Mouse (Mus musculus) small intestine, adult 2 months (tissue): ENCODE measurements around the gene Ubqlnl. TPM values are rescaled to one million over a fixed set of nuclear protein-coding genes. Genes with fewer than 3 reads are reported as not detected.

ENCODE experiments used
- H3K27ac ChIP-seq: fragments of 200-500 bp; 2 replicates; pipeline ENCODE4 v1.5.1; 2012; ENCODE audit warnings: low read depth, low read length, control low read depth, inconsistent platforms; ENCODE audit not compliant: insufficient read depth
- H3K27me3 ChIP-seq: fragments of 200-500 bp; 2 replicates; pipeline ENCODE4 v1.6.1; 2012; ENCODE audit warnings: mild to moderate bottlenecking, moderate library complexity, low read length, inconsistent platforms; ENCODE audit not compliant: control insufficient read depth, insufficient read depth
- H3K36me3 ChIP-seq: fragments of 200-500 bp; 2 replicates; pipeline ENCODE4 v1.6.1; 2012; ENCODE audit warnings: mild to moderate bottlenecking, low read length, control low read depth, inconsistent platforms; ENCODE audit not compliant: control insufficient read depth, insufficient read depth
- H3K4me1 ChIP-seq: fragments of 200-500 bp; 2 replicates; pipeline ENCODE4 v1.6.1; 2012; ENCODE audit warnings: low read length, inconsistent platforms, mixed read lengths; ENCODE audit not compliant: control insufficient read depth, insufficient read depth, insufficient read length
- H3K4me3 ChIP-seq: fragments of 200-500 bp; 2 replicates; pipeline ENCODE4 v1.5.1; 2012; ENCODE audit warnings: low read depth, mild to moderate bottlenecking, control low read depth, inconsistent platforms, low read length, moderate library complexity
- CTCF ChIP-seq: fragments of 200-500 bp; IDR thresholded peaks from 2 replicates; pipeline ENCODE4 v1.5.1; 2012; ENCODE audit warnings: low read depth, mild to moderate bottlenecking, control low read depth, inconsistent platforms, low read length, moderate library complexity, mixed read lengths; ENCODE audit not compliant: insufficient replicate concordance, insufficient read length; ENCODE audit errors: extremely low read depth
- POLR2A ChIP-seq: fragments of 200-500 bp; IDR thresholded peaks from 2 replicates; pipeline ENCODE4 v1.6.1; 2012; ENCODE audit warnings: low read depth, mild to moderate bottlenecking, control low read depth, inconsistent platforms, low read length, moderate library complexity
- WGBS: fragments of 180-500 bp; shearing (Covaris S2); methylation state at CpG from one replicate; pipeline ENCODE4 v1.1.7; 2018; 5-methylcytosine and 5-hydroxymethylcytosine counted together
- polyA plus RNA-seq: library from polyadenylated mRNA; depleted of rRNA; stranded (reverse); fragments of >200 nt; gene quantifications from 2 replicates; pipeline ENCODE4 v1.2.3, GENCODE M21; 2012; rRNA removed

The Ubqlnl gene
- polyA plus RNA-seq = not detected in 2 replicates

DNA sequence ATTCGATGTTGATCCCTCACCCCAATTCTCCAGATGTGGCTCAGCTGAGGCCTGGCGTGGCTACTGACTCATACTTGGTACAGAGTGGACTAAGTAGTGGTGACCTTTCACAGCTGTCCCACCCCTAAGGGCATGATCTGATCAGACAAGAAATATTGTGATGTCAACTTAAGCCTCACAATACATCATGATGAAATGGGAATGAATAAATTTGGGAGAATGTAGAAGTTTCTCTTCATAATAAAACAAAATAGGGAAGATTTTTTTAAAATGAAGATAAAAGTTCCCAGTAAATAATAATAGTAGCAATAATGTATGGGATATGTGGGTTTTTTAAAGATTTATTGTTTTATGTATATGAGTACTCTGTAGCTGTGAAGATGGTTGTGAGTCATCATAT lies at the start of gene Ubqlnl:
Gene Ubqlnl, minus strand, starts transcription at position 101 of the 400 bp plus-strand sequence.
- no peaks in the 10 kb centered on the region for H3K36me3 ChIP-seq
- no peak for TF ChIP-seq POLR2A
- no peak for TF ChIP-seq CTCF
- no peak within 1 kb of the TSS for H3K27ac ChIP-seq
- no peaks in the 10 kb centered on the region for H3K4me1 ChIP-seq
- 86% methylated on average over 2 of the region's 2 CpGs for WGBS
- no peak within 1 kb of the TSS for H3K4me3 ChIP-seq
- H3K27me3 ChIP-seq = no peaks in the 10 kb centered on the region

DNA sequence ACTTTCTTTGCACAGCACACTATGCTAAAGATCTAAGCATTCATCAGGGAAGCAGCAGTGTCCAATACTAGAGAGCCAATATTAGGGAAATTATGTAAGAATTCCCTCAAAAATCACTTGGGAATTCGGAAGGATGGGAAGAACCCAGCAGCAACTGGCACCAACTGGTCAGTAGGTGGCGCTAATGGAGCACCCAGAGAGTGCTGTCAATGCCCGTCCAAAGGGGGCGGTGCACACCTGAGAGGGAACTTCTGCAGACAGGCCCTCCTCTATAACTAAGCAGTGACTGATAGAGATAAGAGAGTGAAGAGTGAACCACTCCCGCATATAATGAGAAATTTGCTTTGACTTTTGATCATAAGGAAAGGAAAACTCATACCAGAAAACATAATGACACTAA lies 49.5 kb upstream of the Ubqlnl start:
- 1% methylated on average over 5 of the region's 5 CpGs for WGBS
- Histone ChIP-seq H3K27ac (no peak overlapping the region), H3K4me1 (no peaks in the 10 kb centered on the region), H3K27me3 (no peaks in the 10 kb centered on the region), H3K36me3 (no peaks in the 10 kb centered on the region), H3K4me3 (no peak overlapping the region)
- TF ChIP-seq POLR2A (no peak), CTCF (peak; percentile 100)

DNA sequence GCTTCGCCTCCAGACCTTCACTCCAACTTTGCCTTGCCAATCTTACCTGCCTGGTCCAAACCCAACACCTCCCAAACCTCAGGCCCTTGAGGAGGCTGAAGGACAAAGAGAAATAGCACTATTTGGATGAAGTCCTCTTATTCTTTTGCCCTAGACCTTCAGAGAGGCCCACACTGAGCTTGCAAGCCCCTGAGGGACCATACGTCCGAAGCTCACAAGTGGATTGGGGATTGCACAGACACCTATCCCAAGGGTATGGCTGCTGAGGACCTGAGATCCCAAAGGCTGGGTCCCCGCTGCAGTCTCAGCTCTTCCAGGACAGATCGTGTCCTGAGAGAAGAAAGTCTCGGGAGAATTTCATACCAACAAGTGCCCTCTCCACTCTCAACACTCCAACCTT lies 45.5 kb upstream of the Ubqlnl start, which contains the start of gene Olfr649:
Gene Olfr649, minus strand, starts transcription at position 101 of the 400 bp plus-strand sequence.
- TF ChIP-seq POLR2A (no peak), CTCF (no peak)
- no peak within 1 kb of the TSS for H3K27ac ChIP-seq
- H3K4me3 ChIP-seq = no peak within 1 kb of the TSS
- no peaks in the 10 kb centered on the region for H3K27me3 ChIP-seq
- H3K36me3 ChIP-seq = no peaks in the 10 kb centered on the region
- H3K4me1 ChIP-seq = no peaks in the 10 kb centered on the region
- WGBS = 79% methylated on average over 6 of the region's 6 CpGs

DNA sequence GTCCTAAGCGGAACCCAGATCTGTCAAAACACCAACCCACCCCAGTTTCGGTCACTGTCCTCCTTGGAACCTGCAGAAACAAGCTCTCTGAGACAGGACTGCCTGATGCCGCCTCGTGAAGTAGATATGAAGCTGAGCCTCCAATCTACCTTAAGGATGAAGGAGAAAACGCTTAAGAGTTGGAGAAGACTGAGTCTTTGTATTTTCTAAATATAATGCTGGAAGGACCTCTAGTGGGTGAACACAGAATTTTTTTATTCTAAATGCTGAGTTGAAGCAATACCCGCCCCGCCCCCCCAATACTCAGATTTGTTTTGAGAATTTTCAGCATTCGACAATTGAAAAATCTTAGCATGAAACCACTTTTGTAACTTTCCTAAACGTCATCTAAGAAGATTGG lies 40.9 kb upstream of the Ubqlnl start:
- no peaks in the 10 kb centered on the region for H3K36me3 ChIP-seq
- no peak for TF ChIP-seq POLR2A
- no peaks in the 10 kb centered on the region for H3K27me3 ChIP-seq
- no peak overlapping the region for H3K27ac ChIP-seq
- no peaks in the 10 kb centered on the region for H3K4me1 ChIP-seq
- WGBS = 51% methylated on average over 9 of the region's 9 CpGs
- H3K4me3 ChIP-seq = no peak overlapping the region

DNA sequence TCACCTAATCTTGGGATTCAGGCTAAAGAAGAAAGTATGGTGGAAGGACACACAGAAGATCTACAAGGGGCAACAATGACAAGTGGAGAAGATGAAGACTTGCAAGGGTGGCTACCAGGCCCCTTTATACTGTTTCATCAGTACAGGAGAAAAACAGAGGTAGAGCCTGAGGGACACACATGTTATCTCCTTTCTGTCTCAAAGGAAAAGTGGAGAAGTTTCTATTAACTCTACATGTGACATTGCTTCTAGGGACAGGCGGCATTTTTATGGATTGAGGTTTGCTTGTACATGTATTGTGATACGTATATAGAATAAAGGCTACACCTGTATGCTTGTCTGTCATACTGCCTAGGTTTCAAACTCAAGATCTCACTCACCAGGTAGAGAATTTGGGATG lies 32.9 kb upstream of the Ubqlnl start, which contains the start of gene Olfr648:
Gene Olfr648, minus strand, starts transcription at position 101 of the 400 bp plus-strand sequence.
- TF ChIP-seq POLR2A = no peak
- no peak for TF ChIP-seq CTCF
- H3K36me3 ChIP-seq = no peaks in the 10 kb centered on the region
- H3K27ac ChIP-seq = no peak within 1 kb of the TSS
- no peaks in the 10 kb centered on the region for H3K4me1 ChIP-seq
- no peak within 1 kb of the TSS for H3K4me3 ChIP-seq
- no peaks in the 10 kb centered on the region for H3K27me3 ChIP-seq
- WGBS = 88% methylated on average over 2 of the region's 2 CpGs

DNA sequence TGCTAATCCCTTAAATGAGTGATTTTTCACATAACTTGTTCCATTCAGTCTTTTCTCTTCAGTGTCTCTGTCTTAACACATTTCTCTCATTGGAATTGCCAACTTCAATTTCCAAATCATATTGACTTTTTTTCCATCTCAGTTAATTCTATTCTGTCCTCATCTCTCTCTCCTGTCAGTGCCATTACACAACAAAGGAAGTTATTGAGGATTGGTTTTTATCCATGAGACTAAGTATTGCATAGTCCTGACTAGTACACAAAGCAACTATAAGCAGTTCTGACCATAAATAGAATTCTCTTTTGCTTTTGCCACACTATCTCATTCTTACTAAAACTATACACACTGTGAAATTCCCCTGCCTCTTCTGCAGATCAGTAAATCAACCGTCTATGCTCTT lies 28.7 kb upstream of the Ubqlnl start:
- no peak for TF ChIP-seq POLR2A
- TF ChIP-seq CTCF = no peak
- H3K4me3 ChIP-seq = no peak overlapping the region
- H3K27me3 ChIP-seq = no peaks in the 10 kb centered on the region
- H3K36me3 ChIP-seq = no peaks in the 10 kb centered on the region
- WGBS = 85% methylated on average over 1 of the region's 1 CpGs
- H3K27ac ChIP-seq = no peak overlapping the region
- H3K4me1 ChIP-seq = no peaks in the 10 kb centered on the region

DNA sequence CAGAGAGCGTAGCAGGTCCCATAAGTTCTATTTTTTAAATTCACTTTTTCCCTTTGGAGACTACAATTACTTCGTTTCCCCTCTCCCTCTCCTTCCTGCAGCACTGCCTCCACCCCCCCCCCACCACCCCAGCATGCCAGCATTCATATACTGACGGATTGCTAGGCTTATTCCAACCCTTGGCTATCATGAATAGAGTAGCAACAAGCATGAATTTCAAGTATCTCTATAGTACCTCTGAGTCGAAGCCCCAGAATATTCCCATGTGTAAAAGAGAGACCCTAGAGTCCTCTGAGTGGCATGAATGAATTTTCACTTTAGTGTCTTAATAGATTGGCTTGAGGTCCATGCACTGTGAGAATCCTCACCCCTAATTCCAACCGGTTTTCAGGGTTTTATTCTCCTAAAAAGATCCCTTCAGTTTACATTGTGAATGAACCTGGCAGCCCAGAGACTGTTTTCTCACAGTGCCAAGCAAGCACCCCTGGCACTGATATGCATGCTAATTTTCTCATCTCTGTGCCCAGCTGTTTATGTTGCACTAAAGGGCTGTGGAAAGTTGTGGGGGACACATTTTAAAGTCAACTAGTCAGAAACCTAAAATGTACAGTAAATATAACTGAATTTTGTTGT lies 28.2 kb upstream of the Ubqlnl start:
- Histone ChIP-seq H3K27me3 (no peaks in the 10 kb centered on the region), H3K4me1 (no peaks in the 10 kb centered on the region), H3K36me3 (no peaks in the 10 kb centered on the region), H3K4me3 (no peak overlapping the region), H3K27ac (no peak overlapping the region)
- 63% methylated on average over 5 of the region's 5 CpGs for WGBS
- no peak for TF ChIP-seq CTCF
- TF ChIP-seq POLR2A = no peak

DNA sequence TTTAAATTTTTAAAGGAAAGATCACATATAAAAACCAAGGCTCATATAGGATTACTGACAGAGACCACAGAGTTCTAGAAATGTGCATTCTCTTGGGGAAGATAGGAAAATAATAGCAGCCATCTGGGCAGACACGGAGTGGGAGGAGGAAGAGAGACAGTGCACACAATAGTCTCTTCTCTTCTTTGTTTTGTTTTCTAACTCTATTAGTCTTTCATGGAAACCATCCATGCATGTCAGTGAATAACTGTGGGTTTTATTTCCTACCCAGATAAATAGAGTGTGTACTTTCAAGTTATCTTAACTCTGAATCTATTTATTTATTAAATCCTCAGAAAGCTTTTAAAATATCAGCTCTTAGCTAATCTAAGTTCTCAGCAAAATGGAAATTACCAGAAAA lies 24.7 kb upstream of the Ubqlnl start:
- TF ChIP-seq POLR2A (no peak), CTCF (no peak)
- no peaks in the 10 kb centered on the region for H3K4me1 ChIP-seq

More for the DNA sequence above, 24.7 kb upstream of the Ubqlnl start:
- H3K4me3 ChIP-seq = no peak overlapping the region
- H3K36me3 ChIP-seq = no peaks in the 10 kb centered on the region
- no peaks in the 10 kb centered on the region for H3K27me3 ChIP-seq
- no peak overlapping the region for H3K27ac ChIP-seq
- 76% methylated on average over 1 of the region's 1 CpGs for WGBS
